Mouse (Mus musculus) forebrain, embryonic 13.5 days (tissue): ENCODE measurements around the gene Fam234b. TPM values are rescaled to one million over a fixed set of nuclear protein-coding genes. Genes with fewer than 3 reads are reported as not detected.

Experiments
- ATAC-seq: fragments of 200-750 bp; cut with Nextera tagmentation; 2 replicates; pipeline ENCODE4 v1.8.0; 2017
- H3K27ac ChIP-seq: fragments of 300-500 bp; sonication (generic); 2 replicates; pipeline ENCODE4 v1.5.1; 2015; ENCODE audit warnings: inconsistent platforms, mild to moderate bottlenecking, moderate library complexity
- H3K27me3 ChIP-seq: fragments of 300-500 bp; sonication (generic); 2 replicates; pipeline ENCODE4 v1.6.1; 2015; ENCODE audit warnings: mild to moderate bottlenecking, inconsistent platforms
- H3K36me3 ChIP-seq: fragments of 300-500 bp; sonication (generic); 2 replicates; pipeline ENCODE4 v1.6.1; 2015; ENCODE audit warnings: mild to moderate bottlenecking, inconsistent platforms; ENCODE audit not compliant: poor library complexity, severe bottlenecking
- H3K4me1 ChIP-seq: fragments of 300-500 bp; sonication (generic); 2 replicates; pipeline ENCODE4 v1.6.1; 2015; ENCODE audit warnings: inconsistent platforms
- H3K4me2 ChIP-seq: fragments of 300-500 bp; sonication (generic); 2 replicates; pipeline ENCODE4 v1.6.1; 2015; ENCODE audit warnings: inconsistent platforms, mild to moderate bottlenecking, moderate library complexity
- H3K4me3 ChIP-seq: fragments of 300-500 bp; sonication (generic); 2 replicates; pipeline ENCODE4 v1.5.1; 2015; ENCODE audit warnings: mild to moderate bottlenecking, inconsistent platforms
- H3K9ac ChIP-seq: fragments of 300-500 bp; sonication (generic); 2 replicates; pipeline ENCODE4 v1.6.1; 2015; ENCODE audit warnings: mild to moderate bottlenecking, inconsistent platforms
- H3K9me3 ChIP-seq: fragments of 300-500 bp; sonication (generic); replicated peaks from 2 replicates; pipeline ENCODE4 v1.6.1; 2016; ENCODE audit warnings: inconsistent platforms
- WGBS: fragments of 180-500 bp; shearing (Covaris S2); methylation state at CpG from one replicate; pipeline ENCODE4 v1.1.7; 2015; 5-methylcytosine and 5-hydroxymethylcytosine counted together
- polyA plus RNA-seq: library from polyadenylated mRNA; unstranded; fragments of >200 nt; fragmentation: Nextera tagmentation; extraction: Ambion mirVana; gene quantifications from 2 replicates; pipeline ENCODE4 v1.2.1, GENCODE M21; 2015

Gene Fam234b
- polyA plus RNA-seq, 1 experiment from 2014 or later: 53.4 TPM

GRCm38 (mm10) chr6:135165706-135166105 lies 32.1 kb upstream of the Fam234b start:
- ATAC-seq: no peak
- H3K36me3 ChIP-seq: no peaks in the 10 kb centered on the region
- WGBS: 82% methylated on average over 2 of the region's 2 CpGs

GRCm38 (mm10) chr6:135166262-135166661 lies 31.5 kb upstream of the Fam234b start:
- ATAC-seq: no peak

More at GRCm38 (mm10) chr6:135165706-135166105, 32.1 kb upstream of the Fam234b start:
- Histone ChIP-seq H3K27me3 (no peaks in the 10 kb centered on the region), H3K9me3 (no peaks in the 10 kb centered on the region), H3K4me2 (no peak overlapping the region), H3K27ac (no peak overlapping the region), H3K4me3 (no peak overlapping the region), H3K9ac (no peak overlapping the region), H3K4me1 (peaks cover 10% of the 10 kb centered on the region)

GRCm38 (mm10) chr6:135166712-135167111 lies 31.1 kb upstream of the Fam234b start:
- 24% methylated on average over 5 of the region's 5 CpGs for WGBS
- H3K4me3 ChIP-seq: no peak overlapping the region
- no peak for ATAC-seq
- no peak overlapping the region for H3K4me2 ChIP-seq
- H3K4me1 ChIP-seq: peaks cover 10% of the 10 kb centered on the region
- no peak overlapping the region for H3K27ac ChIP-seq
- no peaks in the 10 kb centered on the region for H3K36me3 ChIP-seq
- no peaks in the 10 kb centered on the region for H3K9me3 ChIP-seq
- no peaks in the 10 kb centered on the region for H3K27me3 ChIP-seq
- H3K9ac ChIP-seq: no peak overlapping the region

More at GRCm38 (mm10) chr6:135166262-135166661, 31.5 kb upstream of the Fam234b start:
- Histone ChIP-seq H3K27me3 (no peaks in the 10 kb centered on the region), H3K9me3 (no peaks in the 10 kb centered on the region), H3K4me1 (peaks cover 10% of the 10 kb centered on the region), H3K9ac (no peak overlapping the region), H3K27ac (no peak overlapping the region), H3K36me3 (no peaks in the 10 kb centered on the region), H3K4me2 (no peak overlapping the region), H3K4me3 (no peak overlapping the region)
- WGBS: 88% methylated on average over 3 of the region's 3 CpGs

GRCm38 (mm10) chr6:135167380-135168311 lies 30.1 kb upstream of the Fam234b start:
- Histone ChIP-seq H3K27me3 (no peaks in the 10 kb centered on the region), H3K9me3 (no peaks in the 10 kb centered on the region), H3K4me3 (peak overlapping the region; percentile 39), H3K9ac (peak overlapping the region; percentile 53), H3K36me3 (no peaks in the 10 kb centered on the region), H3K27ac (no peak overlapping the region), H3K4me2 (peak overlapping the region; percentile 64), H3K4me1 (peaks cover 10% of the 10 kb centered on the region)
- peak; percentile 89 for ATAC-seq
- WGBS: 3% methylated on average over 46 of the region's 46 CpGs

- H3K27ac ChIP-seq: no peak overlapping the region
- no peaks in the 10 kb centered on the region for H3K27me3 ChIP-seq
- peaks cover 10% of the 10 kb centered on the region for H3K4me1 ChIP-seq
- H3K4me3 ChIP-seq: peak overlapping the region; percentile 39
- peak overlapping the region; percentile 53; the same call in 1 of the 2 replicates for H3K9ac ChIP-seq
- H3K36me3 ChIP-seq: no peaks in the 10 kb centered on the region
- 83% methylated on average over 6 of the region's 6 CpGs for WGBS
- peak overlapping the region; percentile 64 for H3K4me2 ChIP-seq
- H3K9me3 ChIP-seq: no peaks in the 10 kb centered on the region
- ATAC-seq: no peak
Measured at GRCm38 (mm10) chr6:135168471-135168870, 29.3 kb upstream of the Fam234b start.

GRCm38 (mm10) chr6:135169246-135169645 lies 28.5 kb upstream of the Fam234b start:
- Histone ChIP-seq H3K4me2 (no peak overlapping the region), H3K36me3 (no peaks in the 10 kb centered on the region), H3K4me1 (peaks cover 10% of the 10 kb centered on the region), H3K9me3 (no peaks in the 10 kb centered on the region), H3K27me3 (no peaks in the 10 kb centered on the region), H3K27ac (no peak overlapping the region), H3K9ac (no peak overlapping the region), H3K4me3 (no peak overlapping the region)
- 97% methylated on average over 3 of the region's 3 CpGs for WGBS
- ATAC-seq: no peak

GRCm38 (mm10) chr6:135171736-135172135 lies 26.0 kb upstream of the Fam234b start:
- no peaks in the 10 kb centered on the region for H3K36me3 ChIP-seq
- no peaks in the 10 kb centered on the region for H3K9me3 ChIP-seq
- H3K4me2 ChIP-seq: no peak overlapping the region
- no peak for ATAC-seq
- WGBS: 79% methylated on average over 14 of the region's 14 CpGs
- H3K27ac ChIP-seq: no peak overlapping the region
- peaks cover 10% of the 10 kb centered on the region for H3K4me1 ChIP-seq
- H3K4me3 ChIP-seq: no peak overlapping the region
- H3K27me3 ChIP-seq: no peaks in the 10 kb centered on the region
- H3K9ac ChIP-seq: no peak overlapping the region

GRCm38 (mm10) chr6:135175014-135175413 lies 22.8 kb upstream of the Fam234b start:
- Histone ChIP-seq H3K4me2 (no peak overlapping the region), H3K27ac (no peak overlapping the region), H3K27me3 (no peaks in the 10 kb centered on the region), H3K9ac (no peak overlapping the region), H3K36me3 (no peaks in the 10 kb centered on the region), H3K9me3 (no peaks in the 10 kb centered on the region), H3K4me3 (no peak overlapping the region), H3K4me1 (no peaks in the 10 kb centered on the region)
- 90% methylated on average over 1 of the region's 1 CpGs for WGBS
- no peak for ATAC-seq

- Histone ChIP-seq H3K9ac (no peak overlapping the region), H3K36me3 (no peaks in the 10 kb centered on the region), H3K27ac (no peak overlapping the region), H3K4me2 (no peak overlapping the region), H3K4me1 (no peaks in the 10 kb centered on the region), H3K9me3 (no peaks in the 10 kb centered on the region), H3K4me3 (no peak overlapping the region), H3K27me3 (no peaks in the 10 kb centered on the region)
- no peak for ATAC-seq
Measured at GRCm38 (mm10) chr6:135177271-135177670, 20.5 kb upstream of the Fam234b start.

- 59% methylated on average over 3 of the region's 3 CpGs for WGBS
Measured at GRCm38 (mm10) chr6:135178599-135178998, 19.2 kb upstream of the Fam234b start.

GRCm38 (mm10) chr6:135182925-135183324 lies 14.9 kb upstream of the Fam234b start:
- WGBS: 61% methylated on average over 5 of the region's 5 CpGs
- Histone ChIP-seq H3K9me3 (no peaks in the 10 kb centered on the region), H3K4me1 (no peaks in the 10 kb centered on the region), H3K27ac (no peak overlapping the region), H3K4me3 (no peak overlapping the region), H3K36me3 (no peaks in the 10 kb centered on the region), H3K27me3 (no peaks in the 10 kb centered on the region), H3K9ac (no peak overlapping the region), H3K4me2 (no peak overlapping the region)
- no peak for ATAC-seq

More at GRCm38 (mm10) chr6:135178599-135178998, 19.2 kb upstream of the Fam234b start:
- Histone ChIP-seq H3K27me3 (no peaks in the 10 kb centered on the region), H3K9ac (no peak overlapping the region), H3K27ac (no peak overlapping the region), H3K36me3 (no peaks in the 10 kb centered on the region), H3K9me3 (no peaks in the 10 kb centered on the region), H3K4me2 (no peak overlapping the region), H3K4me3 (no peak overlapping the region), H3K4me1 (no peaks in the 10 kb centered on the region)
- ATAC-seq: no peak

GRCm38 (mm10) chr6:135183961-135184360 lies 13.8 kb upstream of the Fam234b start:
- Histone ChIP-seq H3K4me2 (no peak overlapping the region), H3K36me3 (no peaks in the 10 kb centered on the region), H3K9me3 (no peaks in the 10 kb centered on the region), H3K4me1 (no peaks in the 10 kb centered on the region), H3K9ac (no peak overlapping the region), H3K27me3 (no peaks in the 10 kb centered on the region), H3K27ac (no peak overlapping the region), H3K4me3 (no peak overlapping the region)
- WGBS: 67% methylated on average over 8 of the region's 8 CpGs
- no peak for ATAC-seq
